Mouse (Mus musculus): ENCODE results near the gene Tspan4. TPM values are rescaled to one million over a fixed set of nuclear protein-coding genes. Genes with fewer than 3 reads are reported as not detected.

Gene Tspan4
- total RNA-seq, 1 experiment: 75.9 TPM

GRCm38 (mm10) chr7:141470637-141470944 is 4.4 kb upstream of the Tspan4 start:
- Histone ChIP-seq H3K27ac (ENCODE audit: insufficient read depth, low read depth, low read length, poor library complexity, severe bottlenecking) (no peak overlapping the region), H3K36me3 (ENCODE audit: control insufficient read depth, insufficient read depth, low read length, poor library complexity, severe bottlenecking) (peaks cover 29% of the 10 kb centered on the region), H3K9ac (ENCODE audit: insufficient read depth, low read depth, low read length, poor library complexity, severe bottlenecking) (no peak overlapping the region), H3K9me3 (ENCODE audit: control insufficient read depth, insufficient read depth, low read depth, low read length) (no peaks in the 10 kb centered on the region), H3K4me3 (ENCODE audit: insufficient read depth in 1 of 2, low read depth in 1 of 2, low read length in 2 of 2, poor library complexity in 1 of 2, severe bottlenecking in 1 of 2) (no peak overlapping the region), H3K4me1 (ENCODE audit: control insufficient read depth in 2 of 2, insufficient read depth in 2 of 2, low read length in 2 of 2, poor library complexity in 1 of 2) (peaks cover 3 to 35% of the 10 kb centered on the region in 2 experiments; a peak in 3 of 4 replicates)
- in situ Hi-C loops (cut with MboI; ENCODE audit: low sequenced_read_pairs in 2 of 2, unreplicated experiment in 2 of 2): no loop called here
- DNase-seq (ENCODE audit: low read depth, low spot score): no peak
- no peak for TF ChIP-seq MAFK (IDR thresholded peaks at IDR 0.05; ENCODE audit: insufficient read depth, low read depth, low read length)
- no peak for TF ChIP-seq CHD2 (IDR thresholded peaks at IDR 0.05; ENCODE audit: low read depth, low read length)
- TF ChIP-seq ZC3H11A (IDR thresholded peaks at IDR 0.05; ENCODE audit: borderline replicate concordance, low read depth, low read length): no peak
- TF ChIP-seq ZNF384 (IDR thresholded peaks at IDR 0.05; ENCODE audit: low read depth, low read length): no peak
- TF ChIP-seq HCFC1 (IDR thresholded peaks at IDR 0.05; ENCODE audit: borderline replicate concordance, insufficient read depth, low read length): no peak

GRCm38 (mm10) chr7:141471236-141471635 is 3.8 kb upstream of the Tspan4 start:
- TF ChIP-seq CHD2 (IDR thresholded peaks at IDR 0.05; ENCODE audit: low read depth, low read length) (no peak), MAFK (IDR thresholded peaks at IDR 0.05; ENCODE audit: insufficient read depth, low read depth, low read length) (no peak)
- no peak for DNase-seq (ENCODE audit: low read depth, low spot score)
- H3K4me1 ChIP-seq (ENCODE audit: control insufficient read depth in 2 of 2, insufficient read depth in 2 of 2, low read length in 2 of 2, poor library complexity in 1 of 2): peaks cover 3 to 32% of the 10 kb centered on the region in 2 experiments; a peak in 3 of 4 replicates
- H3K4me3 ChIP-seq (ENCODE audit: insufficient read depth in 1 of 2, low read depth in 1 of 2, low read length in 2 of 2, poor library complexity in 1 of 2, severe bottlenecking in 1 of 2): no peak overlapping the region
- H3K36me3 ChIP-seq (ENCODE audit: control insufficient read depth, insufficient read depth, low read length, poor library complexity, severe bottlenecking): peaks cover 29% of the 10 kb centered on the region
- H3K9me3 ChIP-seq (ENCODE audit: control insufficient read depth, insufficient read depth, low read depth, low read length): no peaks in the 10 kb centered on the region
- no peak overlapping the region for H3K27ac ChIP-seq (ENCODE audit: insufficient read depth, low read depth, low read length, poor library complexity, severe bottlenecking)
- H3K9ac ChIP-seq (ENCODE audit: insufficient read depth, low read depth, low read length, poor library complexity, severe bottlenecking): no peak overlapping the region
- in situ Hi-C loops (cut with MboI; ENCODE audit: low sequenced_read_pairs in 2 of 2, unreplicated experiment in 2 of 2): no loop called here

- Histone ChIP-seq H3K9ac (ENCODE audit: insufficient read depth, low read depth, low read length, poor library complexity, severe bottlenecking) (no peak overlapping the region), H3K9me3 (ENCODE audit: control insufficient read depth, insufficient read depth, low read depth, low read length) (no peaks in the 10 kb centered on the region), H3K4me3 (ENCODE audit: insufficient read depth in 1 of 2, low read depth in 1 of 2, low read length in 2 of 2, poor library complexity in 1 of 2, severe bottlenecking in 1 of 2) (no peak overlapping the region), H3K27ac (ENCODE audit: insufficient read depth, low read depth, low read length, poor library complexity, severe bottlenecking) (no peak overlapping the region), H3K4me1 (ENCODE audit: control insufficient read depth in 2 of 2, insufficient read depth in 2 of 2, low read length in 2 of 2, poor library complexity in 1 of 2) (peaks cover 0 to 32% of the 10 kb centered on the region in 2 experiments; a peak in 3 of 4 replicates), H3K36me3 (ENCODE audit: control insufficient read depth, insufficient read depth, low read length, poor library complexity, severe bottlenecking) (peaks cover 29% of the 10 kb centered on the region)
- TF ChIP-seq ZNF384 (IDR thresholded peaks at IDR 0.05; ENCODE audit: low read depth, low read length) (no peak), ZC3H11A (IDR thresholded peaks at IDR 0.05; ENCODE audit: borderline replicate concordance, low read depth, low read length) (no peak), HCFC1 (IDR thresholded peaks at IDR 0.05; ENCODE audit: borderline replicate concordance, insufficient read depth, low read length) (no peak), MAFK (IDR thresholded peaks at IDR 0.05; ENCODE audit: insufficient read depth, low read depth, low read length) (no peak), CHD2 (IDR thresholded peaks at IDR 0.05; ENCODE audit: low read depth, low read length) (no peak)
- in situ Hi-C loops (cut with MboI; ENCODE audit: low sequenced_read_pairs in 2 of 2, unreplicated experiment in 2 of 2): no loop called here
- DNase-seq (ENCODE audit: low read depth, low spot score): no peak
These were observed 2.8 kb upstream of the Tspan4 start for GRCm38 (mm10) chr7:141472226-141472625.

GRCm38 (mm10) chr7:141472763-141473162 is 2.3 kb upstream of the Tspan4 start:
- peaks cover 0 to 32% of the 10 kb centered on the region in 2 experiments; a peak in 3 of 4 replicates for H3K4me1 ChIP-seq (ENCODE audit: control insufficient read depth in 2 of 2, insufficient read depth in 2 of 2, low read length in 2 of 2, poor library complexity in 1 of 2)
- no peaks in the 10 kb centered on the region for H3K9me3 ChIP-seq (ENCODE audit: control insufficient read depth, insufficient read depth, low read depth, low read length)
- no peak for DNase-seq (ENCODE audit: low read depth, low spot score)

GRCm38 (mm10) chr7:141474160-141474559 is 880 bp upstream of the Tspan4 start:
- no peak overlapping the region for H3K27ac ChIP-seq (ENCODE audit: insufficient read depth, low read depth, low read length, poor library complexity, severe bottlenecking)

More at GRCm38 (mm10) chr7:141472763-141473162, 2.3 kb upstream of the Tspan4 start:
- TF ChIP-seq HCFC1 (IDR thresholded peaks at IDR 0.05; ENCODE audit: borderline replicate concordance, insufficient read depth, low read length): no peak
- no peak for TF ChIP-seq ZNF384 (IDR thresholded peaks at IDR 0.05; ENCODE audit: low read depth, low read length)
- no peak for TF ChIP-seq MAFK (IDR thresholded peaks at IDR 0.05; ENCODE audit: insufficient read depth, low read depth, low read length)
- no peak for TF ChIP-seq CHD2 (IDR thresholded peaks at IDR 0.05; ENCODE audit: low read depth, low read length)
- no peak for TF ChIP-seq ZC3H11A (IDR thresholded peaks at IDR 0.05; ENCODE audit: borderline replicate concordance, low read depth, low read length)
- H3K27ac ChIP-seq (ENCODE audit: insufficient read depth, low read depth, low read length, poor library complexity, severe bottlenecking): no peak overlapping the region
- H3K9ac ChIP-seq (ENCODE audit: insufficient read depth, low read depth, low read length, poor library complexity, severe bottlenecking): no peak overlapping the region
- in situ Hi-C loops (cut with MboI; ENCODE audit: low sequenced_read_pairs in 2 of 2, unreplicated experiment in 2 of 2): no loop called here
- H3K36me3 ChIP-seq (ENCODE audit: control insufficient read depth, insufficient read depth, low read length, poor library complexity, severe bottlenecking): peaks cover 29% of the 10 kb centered on the region
- no peak overlapping the region for H3K4me3 ChIP-seq (ENCODE audit: insufficient read depth in 1 of 2, low read depth in 1 of 2, low read length in 2 of 2, poor library complexity in 1 of 2, severe bottlenecking in 1 of 2)

More at GRCm38 (mm10) chr7:141474160-141474559, 880 bp upstream of the Tspan4 start:
- Histone ChIP-seq H3K4me3 (ENCODE audit: insufficient read depth in 1 of 2, low read depth in 1 of 2, low read length in 2 of 2, poor library complexity in 1 of 2, severe bottlenecking in 1 of 2) (peak overlapping the region; percentile 88 to 98), H3K4me1 (ENCODE audit: control insufficient read depth in 2 of 2, insufficient read depth in 2 of 2, low read length in 2 of 2, poor library complexity in 1 of 2) (peaks cover 0 to 23% of the 10 kb centered on the region in 2 experiments; a peak in 3 of 4 replicates), H3K36me3 (ENCODE audit: control insufficient read depth, insufficient read depth, low read length, poor library complexity, severe bottlenecking) (peaks cover 27% of the 10 kb centered on the region), H3K9me3 (ENCODE audit: control insufficient read depth, insufficient read depth, low read depth, low read length) (no peaks in the 10 kb centered on the region), H3K9ac (ENCODE audit: insufficient read depth, low read depth, low read length, poor library complexity, severe bottlenecking) (peak overlapping the region; percentile 89)
- in situ Hi-C loops (cut with MboI; ENCODE audit: low sequenced_read_pairs in 2 of 2, unreplicated experiment in 2 of 2): no loop called here
- DNase-seq (ENCODE audit: low read depth, low spot score): no peak
- TF ChIP-seq HCFC1 (IDR thresholded peaks at IDR 0.05; ENCODE audit: borderline replicate concordance, insufficient read depth, low read length) (no peak), ZNF384 (IDR thresholded peaks at IDR 0.05; ENCODE audit: low read depth, low read length) (no peak), CHD2 (IDR thresholded peaks at IDR 0.05; ENCODE audit: low read depth, low read length) (no peak), MAFK (IDR thresholded peaks at IDR 0.05; ENCODE audit: insufficient read depth, low read depth, low read length) (no peak), ZC3H11A (IDR thresholded peaks at IDR 0.05; ENCODE audit: borderline replicate concordance, low read depth, low read length) (no peak)
